In genomic region chr6:85187340-85188211, GRCm38 (mm10) we compare ENCODE assay signal across 9 mouse cellular contexts. TPM values are rescaled to one million over a fixed set of nuclear protein-coding genes. Genes with fewer than 3 reads are reported as not detected.
DNase-seq lines count a peak whose midpoint lies in the region; ATAC-seq lines count a peak whose summit lies in the region.
"Had no signal": no experiment of that assay in that cellular context is flagged by ENCODE, and none has a peak within 500 bp of the region (broad histone marks: within the 10 kb centered on the region; RNA-seq: fewer than 3 reads in every experiment).

Emx1 (plus strand) TSS chr6:85187438.

- H3K36me3 ChIP-seq in forebrain, embryonic 13.5 days (ENCODE audit: poor library complexity, severe bottlenecking): no peaks in the 10 kb centered on the region
- H3K36me3 ChIP-seq in limb, embryonic 12.5 days: no peaks in the 10 kb centered on the region
- no peaks in the 10 kb centered on the region for H3K36me3 ChIP-seq in midbrain, embryonic 14.5 days (ENCODE audit: control insufficient read depth, insufficient read depth, low read length)

- no peaks in the 10 kb centered on the region for H3K9me3 ChIP-seq in forebrain, embryonic 13.5 days (replicated peaks)
- H3K9me3 ChIP-seq in limb, embryonic 12.5 days: no peaks in the 10 kb centered on the region
- no peaks in the 10 kb centered on the region for H3K9me3 ChIP-seq in midbrain, embryonic 14.5 days (ENCODE audit: control insufficient read depth, low read length)

- peaks cover 64% of the 10 kb centered on the region for H3K27me3 ChIP-seq in forebrain, embryonic 13.5 days
- H3K27me3 ChIP-seq in limb, embryonic 12.5 days: peaks cover 94% of the 10 kb centered on the region
- H3K27me3 ChIP-seq in midbrain, embryonic 14.5 days (ENCODE audit: control insufficient read depth, insufficient read depth, low read length): peaks cover 77% of the 10 kb centered on the region

- H3K4me3 ChIP-seq in forebrain, embryonic 13.5 days: peak within 1 kb of the TSS; percentile 77
- H3K4me3 ChIP-seq in limb, embryonic 12.5 days (replicated peaks): peak within 1 kb of the TSS; percentile 44
- peak within 1 kb of the TSS; percentile 37 for H3K4me3 ChIP-seq in midbrain, embryonic 14.5 days (replicated peaks; ENCODE audit: low read depth, low read length)

- H3K4me2 ChIP-seq in forebrain, embryonic 13.5 days: peak within 1 kb of the TSS; percentile 65
- H3K4me2 ChIP-seq in limb, embryonic 12.5 days: peak within 1 kb of the TSS; percentile 79
- H3K4me2 ChIP-seq in midbrain, embryonic 14.5 days (ENCODE audit: low read length): peak within 1 kb of the TSS; percentile 70

- WGBS in forebrain, embryonic 13.5 days: under 1% methylated on average over 80 of the region's 81 CpGs
- WGBS in limb, embryonic 12.5 days: under 1% methylated on average over 74 of the region's 81 CpGs
- WGBS in midbrain, embryonic 14.5 days: under 1% methylated on average over 79 of the region's 81 CpGs

- peaks cover 61% of the 10 kb centered on the region for H3K4me1 ChIP-seq in forebrain, embryonic 13.5 days
- H3K4me1 ChIP-seq in limb, embryonic 12.5 days (replicated peaks): peaks cover 43% of the 10 kb centered on the region
- peaks cover 22% of the 10 kb centered on the region; the same call in 1 of the 2 replicates for H3K4me1 ChIP-seq in midbrain, embryonic 14.5 days (ENCODE audit: control insufficient read depth, insufficient read depth, low read length)

- H3K27ac ChIP-seq in forebrain, embryonic 13.5 days: peak within 1 kb of the TSS; percentile 93
- H3K27ac ChIP-seq in limb, embryonic 12.5 days: no peak within 1 kb of the TSS
- no peak within 1 kb of the TSS for H3K27ac ChIP-seq in midbrain, embryonic 14.5 days (replicated peaks; ENCODE audit: low read depth, low read length)

- peak; percentile 55 for DNase-seq in layer of hippocampus, adult 11-12 months (ENCODE audit: low spot score)
- DNase-seq in layer of hippocampus, adult 9-10 months (ENCODE audit: low spot score): no peak
- peak; percentile 88 for DNase-seq in kidney, adult 8-10 months
- peak; percentile 71 for DNase-seq in midbrain, embryonic 14.5 days
- DNase-seq in spleen, adult 12 weeks (ENCODE audit: low spot score): no peak
- DNase-seq in MN1 (ENCODE audit: low spot score): no peak

- peak within 1 kb of the TSS; percentile 96 for H3K9ac ChIP-seq in forebrain, embryonic 13.5 days
- peak within 1 kb of the TSS; percentile 45 for H3K9ac ChIP-seq in limb, embryonic 12.5 days (replicated peaks)
- H3K9ac ChIP-seq in midbrain, embryonic 14.5 days (replicated peaks; ENCODE audit: low read length): peak within 1 kb of the TSS; percentile 26; the same call in 1 of the 2 replicates

- peak; percentile 87 for ATAC-seq in forebrain, embryonic 13.5 days
- ATAC-seq in limb, embryonic 12.5 days (ENCODE audit: insufficient number of reproducible peaks, insufficient read depth, low FRiP score, low TSS enrichment, low read depth): peak; percentile 50; the same call in 1 of the 2 replicates
- peak; percentile 60; the same call in 1 of the 2 replicates for ATAC-seq in midbrain, embryonic 14.5 days (ENCODE audit: low FRiP score, low TSS enrichment)

RNA-seq across cellular contexts. Expression of gene Emx1, which starts in this region (rescaled TPM):
- polyA plus RNA-seq in forebrain, embryonic 13.5 days (2015; fragmentation: Nextera tagmentation; extraction: Ambion mirVana): 77.6 and 83.4 TPM in 2 replicates
- polyA plus RNA-seq in limb, embryonic 12.5 days (2016; fragmentation: Nextera tagmentation; extraction: Ambion mirVana): 1.5 TPM in 2 replicates
- polyA plus RNA-seq in midbrain, embryonic 14.5 days (2014; fragmentation: Nextera tagmentation; extraction: Ambion mirVana): 1.1 and 1.6 TPM in 2 replicates
- polyA plus RNA-seq: large intestine, adult 2 months had no signal

Comparison
In these comparisons a context has a peak if more than half of its experiments do, and no peak if none do; other contexts are left out.
1. RNA of gene Emx1 (polyA plus RNA-seq): 77.6 to 83.4 TPM in forebrain, embryonic 13.5 days; 1.5 TPM in limb, embryonic 12.5 days and 1.1 to 1.6 TPM in midbrain, embryonic 14.5 days; every median in the first group is over 10 times any median in the second.
2. DNase-seq: peak in layer of hippocampus, adult 11-12 months (single experiment), kidney, adult 8-10 months (2 of 2) and midbrain, embryonic 14.5 days (single experiment); none in layer of hippocampus, adult 9-10 months (single experiment), spleen, adult 12 weeks (single experiment) and MN1 (single experiment).
3. H3K9ac ChIP-seq: peak in every context shown above with its lines; median percentile 96 in forebrain, embryonic 13.5 days; 45 in limb, embryonic 12.5 days; 26 in midbrain, embryonic 14.5 days.
4. Peak in every context shown above with its lines, with median percentiles within 50 percentile points of each other: ATAC-seq, H3K4me2 ChIP-seq and H3K4me3 ChIP-seq.